Mouse (Mus musculus) midbrain, postnatal 0 days (tissue): ENCODE data around the gene Sytl3. TPM values are rescaled to one million over a fixed set of nuclear protein-coding genes. Genes with fewer than 3 reads are reported as not detected.

ENCODE experiments used
- ATAC-seq: fragments of 200-750 bp; cut with Nextera tagmentation; 2 replicates; pipeline ENCODE4 v1.8.0; 2017; ENCODE audit warnings: moderate number of reproducible peaks, mild to moderate bottlenecking, moderate TSS enrichment, moderate library complexity; ENCODE audit not compliant: low FRiP score
- DNase-seq: peaks from one replicate; pipeline ENCODE4 v3.0.0-alpha.2; 2015; ENCODE audit warnings: low spot score
- H3K27ac ChIP-seq: fragments of 300-500 bp; sonication (generic); 2 replicates; pipeline ENCODE4 v1.5.1; 2014; ENCODE audit warnings: low read depth, mild to moderate bottlenecking, low read length, mixed read lengths
- H3K27me3 ChIP-seq: fragments of 300-500 bp; sonication (generic); 2 replicates; pipeline ENCODE4 v1.6.1; 2014; ENCODE audit warnings: low read length, control low read depth, mixed read lengths; ENCODE audit not compliant: insufficient read depth
- H3K36me3 ChIP-seq: fragments of 300-500 bp; sonication (generic); 2 replicates; pipeline ENCODE4 v1.6.1; 2014; ENCODE audit warnings: low read length, control low read depth, mixed read lengths; ENCODE audit not compliant: insufficient read depth
- H3K4me1 ChIP-seq: fragments of 300-500 bp; sonication (generic); 2 replicates; pipeline ENCODE4 v1.6.1; 2014; ENCODE audit warnings: mild to moderate bottlenecking, control low read depth, antibody characterized with exemption, low read length, mixed read lengths; ENCODE audit not compliant: insufficient read depth
- H3K4me2 ChIP-seq: fragments of 300-500 bp; sonication (generic); 2 replicates; pipeline ENCODE4 v1.6.1; 2014; ENCODE audit warnings: low read depth, mild to moderate bottlenecking, low read length, mixed read lengths; ENCODE audit not compliant: poor library complexity, severe bottlenecking
- H3K4me3 ChIP-seq: fragments of 300-500 bp; sonication (generic); 2 replicates; pipeline ENCODE4 v1.5.1; 2014; ENCODE audit warnings: low read depth, mild to moderate bottlenecking, low read length, moderate library complexity
- H3K9ac ChIP-seq: fragments of 300-500 bp; sonication (generic); replicated peaks from 2 replicates; pipeline ENCODE4 v1.6.1; 2014; ENCODE audit warnings: mild to moderate bottlenecking, low read length, moderate library complexity, mixed read lengths; ENCODE audit not compliant: poor library complexity, severe bottlenecking
- H3K9me3 ChIP-seq: fragments of 300-500 bp; sonication (generic); 2 replicates; pipeline ENCODE4 v1.6.1; 2016; ENCODE audit warnings: low read length, control low read depth
- CTCF ChIP-seq: IDR thresholded peaks from 2 replicates; pipeline ENCODE4 v1.5.1; 2016; ENCODE audit warnings: antibody characterized with exemption, mild to moderate bottlenecking
- WGBS: fragments of 180-500 bp; shearing (Covaris S2); extraction: QIAGEN DNeasy Blood & Tissue Kit; methylation state at CpG from one replicate; pipeline ENCODE4 v1.1.7; 2014; 5-methylcytosine and 5-hydroxymethylcytosine counted together
- polyA plus RNA-seq: library from polyadenylated mRNA; unstranded; fragments of >200 nt; fragmentation: Nextera tagmentation; extraction: Ambion mirVana; gene quantifications from 2 replicates; pipeline ENCODE4 v1.2.1, GENCODE M21; 2015
- total RNA-seq: library from RNA; depleted of rRNA; stranded (reverse); fragments of >200 nt; gene quantifications from 2 replicates; pipeline ENCODE4 v1.2.3, GENCODE M21; 2014

Sytl3 gene
- total and polyA plus RNA-seq, 2 experiments from 2014 or later: 0.65 TPM; not detected in 1

DNA sequence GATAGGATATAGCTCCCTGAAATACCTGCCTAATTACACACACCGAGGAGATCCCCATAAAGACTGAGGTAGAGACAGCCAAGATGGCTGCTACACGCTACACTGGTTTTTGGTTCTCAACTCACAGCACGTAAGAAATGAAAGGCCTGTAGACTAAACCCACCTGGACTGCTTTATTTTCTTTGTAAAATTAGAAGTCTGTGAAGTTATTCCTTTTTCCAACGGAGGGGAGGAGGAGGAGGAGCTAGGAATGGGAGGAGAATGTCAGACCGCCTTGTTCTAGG, 113.5 kb downstream of the Sytl3 start:
- TF ChIP-seq CTCF: no peak
- Histone ChIP-seq H3K36me3 (no peaks in the 10 kb centered on the region), H3K27ac (no peak overlapping the region), H3K9ac (no peak overlapping the region), H3K4me1 (no peaks in the 10 kb centered on the region), H3K4me2 (no peak overlapping the region), H3K27me3 (no peaks in the 10 kb centered on the region), H3K4me3 (no peak overlapping the region), H3K9me3 (no peaks in the 10 kb centered on the region)
- ATAC-seq (no peak), DNase-seq (no peak)
- 79% methylated on average over 5 of the region's 5 CpGs for WGBS

DNA sequence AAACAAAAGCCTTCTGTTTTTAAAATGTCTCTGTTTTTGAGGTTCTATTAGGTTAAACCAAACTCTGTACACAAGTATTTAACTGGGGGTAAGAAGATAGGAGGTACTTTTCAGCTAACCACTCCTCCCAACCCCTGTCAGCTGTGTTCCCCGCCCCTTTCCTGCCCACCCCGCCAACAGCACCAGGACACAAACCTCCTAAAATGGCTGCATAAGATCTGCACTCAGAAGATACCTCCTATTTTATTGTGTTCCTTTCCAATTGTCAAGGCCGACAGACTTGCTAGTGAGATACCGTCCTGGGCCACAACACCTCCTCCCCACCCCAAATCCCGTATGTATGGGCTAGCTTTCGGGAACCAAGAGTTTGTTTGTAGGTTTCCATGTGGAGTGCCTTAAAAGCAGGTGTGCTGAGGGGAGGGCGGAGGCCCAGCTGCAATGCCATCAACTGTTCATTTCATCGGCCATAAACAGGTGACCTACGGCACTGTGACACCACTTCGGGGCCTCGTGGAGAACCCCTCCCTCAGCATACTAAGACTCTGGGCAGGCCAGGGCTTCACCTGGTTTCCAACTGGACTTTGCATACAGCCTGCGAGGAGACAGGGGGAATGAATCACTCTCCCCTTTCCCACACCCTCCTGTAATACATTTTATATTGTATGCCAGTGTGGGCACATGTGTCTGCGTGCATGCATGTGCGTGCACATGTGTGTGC, 114.5 kb downstream of the Sytl3 start:
- ATAC-seq: no peak

DNA sequence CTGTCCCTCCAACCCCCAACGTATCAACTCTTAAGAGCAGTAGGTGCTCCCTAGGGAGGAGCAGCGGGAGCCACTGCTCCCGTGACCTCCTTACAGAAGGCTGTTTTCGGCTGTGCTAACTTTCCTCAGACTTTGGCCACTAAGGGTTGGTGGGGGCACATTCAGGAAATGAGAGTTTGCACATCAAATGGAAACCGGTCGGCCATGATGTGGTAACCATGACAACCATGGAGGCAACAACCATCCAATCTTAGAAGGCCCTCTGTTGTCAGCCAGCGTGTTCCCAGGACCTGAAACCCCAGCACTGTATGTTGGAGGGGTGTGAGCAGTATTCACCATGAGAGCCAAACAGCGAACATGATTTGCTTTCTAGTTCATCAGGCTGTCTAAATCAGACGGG, 116.3 kb downstream of the Sytl3 start:
- Histone ChIP-seq H3K36me3 (no peaks in the 10 kb centered on the region), H3K4me2 (no peak overlapping the region), H3K4me3 (no peak overlapping the region), H3K9ac (no peak overlapping the region), H3K27me3 (no peaks in the 10 kb centered on the region), H3K4me1 (0 out of 2 replicates have a peak, but pooled peaks cover 3% of the 10 kb centered on the region), H3K9me3 (no peaks in the 10 kb centered on the region), H3K27ac (no peak overlapping the region)
- ATAC-seq (no peak), DNase-seq (no peak)
- TF ChIP-seq CTCF: no peak
- 60% methylated on average over 9 of the region's 9 CpGs for WGBS

More for the DNA sequence above, 114.5 kb downstream of the Sytl3 start:
- no peak overlapping the region for H3K4me2 ChIP-seq
- H3K4me3 ChIP-seq: no peak overlapping the region
- 92% methylated on average over 14 of the region's 14 CpGs for WGBS
- TF ChIP-seq CTCF: no peak
- no peaks in the 10 kb centered on the region for H3K36me3 ChIP-seq
- H3K27me3 ChIP-seq: no peaks in the 10 kb centered on the region
- DNase-seq: no peak
- H3K27ac ChIP-seq: no peak overlapping the region
- no peaks in the 10 kb centered on the region for H3K4me1 ChIP-seq
- no peak overlapping the region for H3K9ac ChIP-seq
- no peaks in the 10 kb centered on the region for H3K9me3 ChIP-seq

DNA sequence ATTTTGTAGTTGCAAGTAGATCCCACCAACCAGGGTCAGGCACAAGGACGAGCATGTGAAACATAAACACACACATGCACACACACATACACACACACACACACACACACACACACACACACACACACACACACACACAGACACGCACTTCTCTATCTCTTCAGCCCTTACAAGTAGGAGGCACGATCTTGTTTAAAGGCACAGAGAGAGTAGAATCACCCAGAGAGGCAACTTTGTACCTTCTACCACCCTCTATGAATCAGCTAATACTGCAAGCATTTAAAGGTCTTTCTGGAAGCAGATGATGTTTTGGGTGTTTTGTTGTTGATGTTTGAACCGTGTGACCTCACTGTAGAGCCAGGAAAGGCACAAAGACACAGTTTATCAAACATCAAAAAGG, 116.8 kb downstream of the Sytl3 start:
- Histone ChIP-seq H3K4me3 (no peak overlapping the region), H3K9ac (no peak overlapping the region), H3K27me3 (no peaks in the 10 kb centered on the region), H3K4me1 (0 out of 2 replicates have a peak, but pooled peaks cover 3% of the 10 kb centered on the region), H3K27ac (no peak overlapping the region), H3K36me3 (no peaks in the 10 kb centered on the region), H3K9me3 (no peaks in the 10 kb centered on the region), H3K4me2 (no peak overlapping the region)
- WGBS: 84% methylated on average over 4 of the region's 4 CpGs
- DNase-seq: no peak
- no peak for TF ChIP-seq CTCF
- ATAC-seq: no peak

DNA sequence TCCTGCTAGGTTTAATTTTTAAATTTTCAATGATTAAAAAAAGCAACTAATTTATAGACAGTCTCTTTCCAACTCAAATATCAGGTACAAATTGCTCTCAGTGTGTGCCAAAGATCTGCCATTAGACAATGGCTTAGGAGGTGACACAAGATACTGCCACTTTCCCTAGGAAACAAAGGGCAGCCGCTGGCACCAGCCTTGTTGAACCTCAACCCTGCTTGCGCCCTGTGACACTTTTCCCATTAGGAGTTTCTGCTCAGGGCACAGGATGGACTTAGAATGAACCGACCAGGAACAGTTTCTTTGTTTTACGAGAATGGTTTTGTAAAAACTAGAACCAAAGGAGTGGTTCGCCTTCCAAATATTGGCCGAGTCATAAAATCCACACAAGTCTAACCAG, 117.2 kb downstream of the Sytl3 start:
- no peak overlapping the region for H3K27ac ChIP-seq
- TF ChIP-seq CTCF: no peak
- H3K4me2 ChIP-seq: no peak overlapping the region
- H3K27me3 ChIP-seq: no peaks in the 10 kb centered on the region; the same call in 1 of the 2 replicates
- ATAC-seq (no peak), DNase-seq (no peak)
- no peak overlapping the region for H3K4me3 ChIP-seq
- 70% methylated on average over 6 of the region's 6 CpGs for WGBS
- H3K9me3 ChIP-seq: no peaks in the 10 kb centered on the region
- no peaks in the 10 kb centered on the region for H3K36me3 ChIP-seq
- no peak overlapping the region for H3K9ac ChIP-seq
- H3K4me1 ChIP-seq: 0 out of 2 replicates have a peak, but pooled peaks cover 3% of the 10 kb centered on the region

DNA sequence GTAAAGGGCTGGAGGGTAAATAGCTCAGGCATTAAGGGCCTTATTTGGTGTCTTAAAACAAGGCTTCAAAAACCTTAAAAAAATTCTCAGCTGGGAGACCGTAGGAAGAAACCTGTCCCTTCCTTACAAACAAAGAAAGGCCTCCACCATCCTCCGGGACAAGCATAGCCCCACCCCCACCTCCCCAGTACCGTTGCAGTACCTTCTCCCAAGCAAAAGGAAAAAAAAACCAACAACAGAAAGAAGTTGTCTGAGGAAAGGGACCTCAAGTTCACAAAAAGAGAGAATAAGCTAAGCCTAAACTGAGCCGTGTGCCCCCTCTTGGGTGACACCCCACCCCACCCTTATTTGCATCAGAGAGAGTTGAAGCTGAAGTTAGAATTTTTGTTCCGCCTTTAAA, 117.7 kb downstream of the Sytl3 start:
- no peaks in the 10 kb centered on the region for H3K9me3 ChIP-seq
- H3K27me3 ChIP-seq: no peaks in the 10 kb centered on the region; the same call in 1 of the 2 replicates
- ATAC-seq: no peak
- no peak overlapping the region for H3K4me3 ChIP-seq
- 38% methylated on average over 5 of the region's 5 CpGs for WGBS
- H3K36me3 ChIP-seq: no peaks in the 10 kb centered on the region
- 0 out of 2 replicates have a peak, but pooled peaks cover 3% of the 10 kb centered on the region for H3K4me1 ChIP-seq
- no peak for TF ChIP-seq CTCF
- no peak for DNase-seq
- H3K27ac ChIP-seq: no peak overlapping the region
- no peak overlapping the region for H3K4me2 ChIP-seq
- H3K9ac ChIP-seq: no peak overlapping the region
